Mouse (Mus musculus) adrenal gland, postnatal 14 days (tissue): ENCODE data around the gene Bicra. TPM values are rescaled to one million over a fixed set of nuclear protein-coding genes. Genes with fewer than 3 reads are reported as not detected.
A peak's percentile ranks its signal among the peaks of the same experiment; 100 is the strongest.

ENCODE experiments used
- DNase-seq: peaks from one replicate; pipeline ENCODE4 v3.0.0; 2021; ENCODE audit warnings: mixed read lengths
- total RNA-seq: library from RNA; stranded (reverse); gene quantifications from 2 replicates; pipeline ENCODE4 v1.2.3, GENCODE M21; 2021

Bicra gene
- total RNA-seq, 1 experiment from 2014 or later = 16.1 TPM

DNA sequence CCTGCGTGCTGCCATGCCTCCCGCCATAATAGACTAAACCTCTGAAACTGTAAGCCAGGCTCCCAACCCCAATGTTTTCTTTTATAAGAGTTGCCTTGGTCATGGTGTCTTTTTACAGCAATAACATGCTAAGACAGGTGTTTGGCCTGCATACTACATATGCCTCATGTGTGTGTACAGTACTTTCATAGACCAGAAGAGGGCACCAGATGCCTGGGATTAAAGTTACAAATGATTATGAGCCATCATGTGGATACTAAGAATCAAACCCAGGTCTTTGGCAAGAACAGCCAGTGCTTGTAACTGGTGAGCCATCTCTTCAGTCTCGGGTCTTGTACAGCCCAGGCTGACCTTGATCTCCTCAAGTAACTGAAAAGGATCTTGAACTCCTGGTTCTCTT is 78.0 kb downstream of the Bicra start:
- no peak for DNase-seq

DNA sequence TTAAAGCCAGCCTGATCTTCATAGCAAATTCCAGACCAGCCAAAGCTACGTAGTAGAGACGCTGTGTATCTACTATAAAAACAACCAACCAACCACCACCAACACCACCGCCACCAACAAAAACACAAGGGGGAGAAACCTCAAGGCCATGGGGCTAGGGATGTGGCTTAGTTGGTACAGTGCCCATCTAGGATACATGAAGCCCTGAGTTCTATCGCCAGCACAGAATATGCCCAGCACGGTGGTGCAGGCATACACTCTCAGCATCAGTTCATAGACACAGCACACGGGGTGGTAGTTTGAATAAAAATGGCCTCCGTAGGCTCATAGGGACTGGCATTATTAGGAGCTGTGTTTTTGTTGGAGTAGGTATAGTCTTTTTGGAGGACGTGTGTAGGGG is 79.4 kb downstream of the Bicra start:
- no peak for DNase-seq

DNA sequence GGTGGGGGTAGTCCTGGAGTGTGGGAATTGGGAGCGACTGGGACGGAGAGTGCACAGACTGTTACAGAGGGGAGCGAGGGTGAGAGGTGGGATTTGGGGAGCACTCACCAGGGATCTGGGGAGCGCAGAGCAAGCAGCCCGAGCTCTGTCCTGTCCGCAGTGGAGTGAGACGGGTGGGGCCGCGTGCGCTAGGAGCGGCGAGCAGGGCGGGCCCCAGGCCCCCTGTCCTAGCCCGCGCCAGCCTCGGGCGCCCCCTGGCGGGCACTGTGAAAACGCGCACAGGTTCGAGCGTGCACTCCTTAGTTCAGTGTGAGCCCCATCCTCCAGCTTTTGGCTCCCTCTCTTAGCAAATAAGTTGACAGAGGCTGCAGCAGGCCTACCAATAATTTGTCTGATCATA is 80.4 kb downstream of the Bicra start, which contains the start of gene Ehd2:
Gene Ehd2 (minus strand): TSS at position 256 of the 400 bp plus-strand sequence.
- peak; percentile 91 for DNase-seq

- no peak for DNase-seq
Measured at GRCm38 (mm10) chr7:15966489-15966888, 81.2 kb downstream of the Bicra start.

DNA sequence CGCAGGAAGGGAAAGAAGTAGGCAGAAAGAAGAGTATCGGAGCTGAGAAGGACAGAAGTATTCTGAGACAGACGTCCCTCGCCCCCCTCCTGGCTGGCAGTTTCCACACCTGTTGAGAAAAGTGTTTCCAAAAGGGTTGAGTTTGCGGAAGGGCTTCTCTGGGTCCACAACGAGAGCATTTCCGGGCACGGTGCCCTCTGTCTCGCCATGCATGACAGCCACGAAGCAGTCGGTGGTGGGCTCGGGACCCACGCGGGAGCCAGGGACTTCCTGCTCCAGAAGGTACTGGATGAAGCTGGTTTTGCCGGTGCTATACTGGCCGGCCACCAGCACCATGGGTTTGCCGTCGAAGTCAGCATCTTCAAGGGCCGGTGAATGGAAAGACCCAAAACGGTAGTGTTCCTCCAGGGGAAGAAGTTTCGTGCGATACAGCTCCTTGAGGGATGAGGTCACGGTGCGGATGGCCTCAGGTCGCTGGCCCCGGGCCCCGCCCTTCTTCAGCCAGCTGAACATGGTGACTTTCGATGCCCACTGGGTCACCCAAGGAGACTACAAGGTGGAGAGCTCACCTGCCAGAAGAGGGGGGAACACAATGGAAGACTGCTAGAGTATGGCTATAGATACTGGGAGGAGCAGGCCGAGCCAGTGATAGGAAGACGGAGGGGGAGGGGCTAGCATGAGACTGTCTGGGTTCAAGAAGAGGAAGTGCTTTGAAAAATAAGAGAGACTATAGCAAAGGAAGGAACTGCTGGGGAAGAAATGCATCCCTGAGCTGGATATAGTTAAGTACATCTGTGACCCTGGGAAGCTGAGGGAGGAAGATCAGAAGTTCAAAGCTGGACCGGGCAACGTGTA is 83.7 kb downstream of the Bicra start:
- DNase-seq = no peak

GRCm38 (mm10) chr7:15962311-15963288 is 85.1 kb downstream of the Bicra start:
- peak; percentile 94 for DNase-seq

GRCm38 (mm10) chr7:15961798-15962197 is 85.9 kb downstream of the Bicra start:
- no peak for DNase-seq

- DNase-seq = no peak
Measured at GRCm38 (mm10) chr7:15961239-15961638, 86.5 kb downstream of the Bicra start.

DNA sequence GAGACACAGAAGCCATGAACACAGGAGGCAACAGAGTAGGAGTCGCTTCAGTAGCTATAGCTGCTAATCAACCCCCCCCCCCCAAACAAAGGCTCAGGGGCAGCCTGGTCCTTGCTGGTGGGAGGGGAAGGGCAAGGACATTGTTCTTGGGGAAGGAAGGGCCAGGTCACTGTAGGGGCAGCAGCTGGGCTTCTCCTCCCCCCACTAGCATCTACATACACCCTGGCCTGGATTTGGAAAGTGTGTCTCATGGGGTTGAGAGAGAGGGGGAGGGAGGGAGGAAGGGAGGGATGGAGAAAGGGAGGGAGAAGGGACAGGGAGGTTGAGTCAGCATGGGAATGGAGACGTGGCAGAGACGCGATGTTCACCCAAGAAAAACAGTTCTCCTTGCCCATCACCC is 87.0 kb downstream of the Bicra start:
- no peak for DNase-seq

GRCm38 (mm10) chr7:15956143-15956542 is 91.6 kb downstream of the Bicra start:
- no peak for DNase-seq

DNA sequence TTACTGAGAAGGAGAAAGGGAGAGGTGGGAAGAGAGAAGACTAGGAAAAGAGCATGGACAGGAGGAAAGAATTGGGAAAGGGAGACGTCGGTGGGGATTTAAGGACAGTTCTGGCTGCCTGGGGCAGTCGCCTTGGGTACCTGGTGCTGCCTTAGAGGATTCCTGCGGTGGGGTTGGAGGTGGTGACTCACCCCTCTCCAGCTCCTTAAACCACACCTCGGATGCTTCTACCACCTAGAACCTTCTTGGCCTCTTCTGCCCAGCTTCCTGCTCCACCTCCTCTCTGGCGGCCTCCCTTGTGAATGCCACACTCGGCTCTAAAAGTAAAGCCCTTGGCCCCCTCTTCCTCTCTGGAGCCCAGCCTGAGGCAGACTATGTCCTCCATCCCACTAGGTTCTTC is 92.2 kb downstream of the Bicra start:
- no peak for DNase-seq

GRCm38 (mm10) chr7:15954978-15955443 is 92.7 kb downstream of the Bicra start:
- peak; percentile 72 for DNase-seq

DNA sequence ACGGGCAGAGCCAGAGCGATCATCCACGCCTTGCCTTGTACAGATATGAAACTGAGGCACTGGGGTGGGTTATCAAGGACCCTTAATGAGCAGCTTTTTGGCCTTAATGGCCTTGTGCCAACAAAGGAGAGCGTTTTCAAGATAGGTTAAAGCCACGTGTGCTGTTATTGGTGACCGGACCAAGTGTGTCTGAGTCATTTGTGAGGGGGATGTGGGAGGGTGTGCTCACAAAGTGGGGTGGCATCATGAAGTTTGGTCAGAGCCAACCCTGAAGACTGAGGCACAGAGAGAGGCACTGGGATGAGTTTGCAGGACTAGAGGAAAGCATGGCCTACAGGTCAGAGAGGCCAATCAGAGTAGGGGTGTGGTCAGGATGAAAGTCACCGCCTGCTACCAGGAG is 93.3 kb downstream of the Bicra start:
- DNase-seq = no peak

DNA sequence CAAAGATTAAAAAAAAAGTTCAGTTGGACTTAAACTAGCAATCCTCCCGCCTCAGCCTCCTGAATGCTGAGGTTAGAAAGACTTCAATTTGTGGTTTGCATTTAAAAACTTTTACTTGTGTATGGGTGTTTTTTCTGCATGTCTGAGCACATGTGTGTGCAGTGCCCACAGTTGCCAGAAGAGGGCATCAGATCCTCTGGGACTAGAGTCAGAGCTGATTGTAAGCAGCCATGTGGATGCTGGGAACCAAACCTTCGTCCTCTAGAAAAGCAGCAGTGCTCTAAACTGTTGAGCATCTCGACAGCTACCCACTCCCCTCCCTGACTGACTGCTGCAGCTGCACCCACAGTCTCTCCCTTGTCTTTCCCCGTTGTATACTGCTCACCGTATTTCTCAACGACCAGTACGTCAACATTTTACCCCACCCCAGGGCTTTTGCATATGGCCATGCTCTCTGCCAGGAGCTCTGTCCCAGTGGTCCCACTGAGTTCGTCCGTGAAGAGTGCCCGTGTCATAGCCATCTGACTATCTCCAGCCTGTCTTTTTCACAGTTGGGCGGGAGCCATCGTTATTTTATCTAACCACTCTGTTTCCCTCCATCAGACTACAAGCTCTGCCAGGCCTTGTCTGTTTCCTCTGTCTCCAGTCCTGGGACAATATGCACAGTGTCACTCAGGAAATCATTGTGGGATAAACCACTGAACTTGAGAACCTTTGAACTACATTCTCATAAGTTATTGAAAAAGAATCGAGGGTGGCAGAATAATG is 94.2 kb downstream of the Bicra start:
- DNase-seq = no peak

GRCm38 (mm10) chr7:15952416-15952815 is 95.3 kb downstream of the Bicra start:
- DNase-seq = no peak

DNA sequence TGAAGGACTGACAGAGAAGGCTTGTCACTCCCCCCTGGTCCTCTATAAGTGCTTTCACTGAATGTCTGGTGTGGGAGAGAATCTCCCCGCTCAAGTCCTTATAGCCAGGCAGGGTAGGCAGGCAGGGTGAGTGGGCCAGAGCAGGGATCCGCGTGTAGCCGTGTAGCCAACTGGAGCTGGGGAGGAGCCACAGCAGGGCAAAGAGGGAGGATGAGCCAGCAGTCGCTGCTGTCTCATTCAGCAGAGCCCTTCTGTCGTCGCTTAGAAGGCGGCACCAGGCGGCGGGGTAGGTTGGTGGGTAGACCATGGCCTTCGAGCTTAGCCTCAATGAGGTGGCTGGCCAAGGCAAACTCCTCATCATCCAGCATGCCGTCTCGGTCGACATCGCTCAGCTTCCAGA is 97.7 kb downstream of the Bicra start:
- no peak for DNase-seq

GRCm38 (mm10) chr7:15949216-15949790 is 98.4 kb downstream of the Bicra start:
- DNase-seq = no peak

DNA sequence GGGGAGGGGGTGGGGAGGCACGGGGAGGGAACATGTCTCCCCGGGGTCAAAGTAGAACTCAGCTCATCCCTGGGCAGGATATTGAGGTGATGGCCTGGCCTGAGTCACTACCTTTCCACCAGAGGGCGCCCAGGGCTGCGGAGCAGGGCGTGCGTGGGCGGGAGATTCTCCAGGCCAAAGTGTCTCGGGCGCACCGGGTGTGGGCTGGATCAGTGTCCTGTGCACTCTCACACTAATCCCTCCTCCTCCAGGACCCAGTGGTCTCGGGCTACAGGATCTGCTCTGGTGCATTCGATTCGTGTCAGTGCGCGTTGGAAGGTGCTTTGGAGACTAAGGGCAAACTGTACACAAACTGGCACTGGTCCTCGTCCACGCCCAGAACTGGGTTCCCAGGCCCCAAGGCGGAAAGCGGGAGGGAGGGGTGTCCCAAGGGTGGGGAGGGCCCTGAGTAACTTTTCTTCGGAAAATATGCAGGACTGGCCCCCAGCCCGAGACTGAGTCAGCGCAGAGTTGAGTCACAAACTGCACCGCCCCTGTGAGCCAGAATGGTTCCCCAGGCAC is 99.3 kb downstream of the Bicra start:
- DNase-seq = peak; percentile 92

GRCm38 (mm10) chr7:15947653-15948260 is 100.0 kb downstream of the Bicra start:
- no peak for DNase-seq

DNA sequence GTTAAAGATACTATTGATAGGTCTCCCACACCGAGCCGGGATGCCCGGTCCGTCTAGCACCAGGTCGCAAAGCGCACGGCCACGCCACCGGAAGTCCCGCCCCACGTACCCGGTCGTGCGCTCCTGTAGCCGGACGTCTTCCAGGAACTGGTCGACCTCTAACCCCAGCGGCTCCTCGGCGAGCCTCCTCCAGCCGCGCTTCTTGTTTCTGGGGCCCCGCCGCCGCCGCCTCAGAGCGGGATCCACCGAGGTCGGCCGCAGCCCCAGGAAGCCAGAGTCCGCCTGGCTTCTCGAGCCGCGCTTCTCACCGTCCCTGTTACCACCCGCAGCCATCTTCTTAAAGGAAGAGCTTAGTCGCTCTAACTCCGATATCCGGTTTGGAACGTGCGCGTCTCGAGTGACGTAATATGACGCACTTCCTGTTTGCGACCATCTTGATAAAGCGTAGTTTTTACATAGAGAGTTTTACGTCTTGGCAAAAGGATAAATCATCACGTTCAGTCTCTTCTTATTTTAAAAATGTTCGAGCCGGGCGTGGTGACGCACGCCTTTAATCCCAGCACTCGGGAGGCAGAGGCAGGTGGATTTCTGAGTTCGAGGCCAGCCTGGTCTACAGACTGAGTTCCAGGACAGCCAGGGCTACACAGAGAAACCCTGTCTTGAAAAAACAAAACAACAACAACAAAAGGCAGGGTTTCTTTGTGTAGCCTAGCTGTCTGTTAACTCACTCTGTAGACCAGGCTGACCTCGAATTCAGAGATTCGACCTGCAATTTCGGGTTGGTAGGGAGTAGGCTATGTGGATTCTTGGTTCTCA is 101.8 kb downstream of the Bicra start, which contains the start of gene Nop53:
Gene Nop53 (minus strand): TSS at position 354 of the 816 bp plus-strand sequence.
- peak; percentile 93 for DNase-seq
